9 mouse cellular contexts compared by ENCODE assay signal in genomic region chr1:180904815-180905080, GRCm38 (mm10). TPM values are rescaled to one million over a fixed set of nuclear protein-coding genes. Genes with fewer than 3 reads are reported as not detected.
A peak's percentile ranks its signal among the peaks of the same experiment; 100 is the strongest.
DNase-seq lines count a peak whose midpoint lies in the region; ATAC-seq and TF ChIP-seq lines count a peak whose summit lies in the region.
"Had no signal": no experiment of that assay in that cellular context is flagged by ENCODE, and none has a peak within 500 bp of the region (broad histone marks: within the 10 kb centered on the region; RNA-seq: fewer than 3 reads in every experiment).

No protein-coding gene starts in this region.

- 2% methylated on average over 5 of the region's 5 CpGs for WGBS in forebrain, embryonic 14.5 days
- 3% methylated on average over 5 of the region's 5 CpGs for WGBS in liver, postnatal 0 days (ENCODE audit: insufficient replicate concordance)

- no peaks in the 10 kb centered on the region for H3K9me3 ChIP-seq in forebrain, embryonic 14.5 days (replicated peaks; ENCODE audit: control insufficient read depth, low read length)
- no peaks in the 10 kb centered on the region for H3K9me3 ChIP-seq in liver, postnatal 0 days (ENCODE audit: low read length)

- intact Hi-C loops in gastrocnemius, adult 2 months (cut with DNase I) = loop anchor here (5.0 to 10.0 kb wide), 2 partner anchors 38 to 130 kb away; partner anchors contain the start of gene Tmem63a

- H3K79me2 ChIP-seq in C2C12 (ENCODE audit: control insufficient read depth, insufficient read depth) = peaks cover 32% of the 10 kb centered on the region

- no peak for DNase-seq in gastrocnemius, adult 2 months
- DNase-seq in gastrocnemius, postnatal 25 days = no peak
- DNase-seq in forebrain, embryonic 14.5 days (ENCODE audit: low spot score) = no peak
- DNase-seq in liver, postnatal 0 days = no peak
- no peak for DNase-seq in layer of hippocampus, adult 8-10 months (ENCODE audit: low spot score in 2 of 2)
- no peak for DNase-seq in ovary, postnatal 14 days (ENCODE audit: low spot score)
- no peak for DNase-seq in layer of hippocampus, postnatal 25 days (ENCODE audit: extremely low spot score in 1 of 2, low spot score in 1 of 2)

- peak overlapping the region; percentile 95 for H3K9ac ChIP-seq in forebrain, embryonic 14.5 days (ENCODE audit: low read length)
- peak overlapping the region; percentile 80 for H3K9ac ChIP-seq in liver, postnatal 0 days (replicated peaks)

- H3K4me1 ChIP-seq in forebrain, embryonic 14.5 days (ENCODE audit: control insufficient read depth, insufficient read depth, low read length) = peaks cover 9% of the 10 kb centered on the region
- H3K4me1 ChIP-seq in liver, postnatal 0 days (ENCODE audit: insufficient read depth) = peaks cover 24% of the 10 kb centered on the region

- ATAC-seq in forebrain, embryonic 14.5 days = no peak
- no peak for ATAC-seq in liver, postnatal 0 days

- peak overlapping the region; percentile 88 for H3K4me2 ChIP-seq in forebrain, embryonic 14.5 days (ENCODE audit: low read length)
- peak overlapping the region; percentile 84 for H3K4me2 ChIP-seq in liver, postnatal 0 days (ENCODE audit: low read depth, low read length)

- no peak for TF ChIP-seq EP300 in liver, postnatal 0 days (IDR thresholded peaks at IDR 0.05; ENCODE audit: low read depth)

- peaks cover 26% of the 10 kb centered on the region for H3K36me3 ChIP-seq in C2C12 (ENCODE audit: control insufficient read depth, insufficient read depth)
- H3K36me3 ChIP-seq in forebrain, embryonic 14.5 days (ENCODE audit: control insufficient read depth, insufficient read depth, low read length) = peaks cover 30% of the 10 kb centered on the region
- H3K36me3 ChIP-seq in liver, postnatal 0 days (replicated peaks; ENCODE audit: insufficient read depth, low read length) = peaks cover 27% of the 10 kb centered on the region

- peak overlapping the region; percentile 71 for H3ac ChIP-seq in C2C12 (ENCODE audit: control insufficient read depth, insufficient read length, low read depth)

- no peaks in the 10 kb centered on the region for H3K27me3 ChIP-seq in C2C12 (ENCODE audit: control insufficient read depth, insufficient read depth, insufficient read length)
- no peaks in the 10 kb centered on the region for H3K27me3 ChIP-seq in forebrain, embryonic 14.5 days (replicated peaks; ENCODE audit: control insufficient read depth, insufficient read depth, low read length)
- H3K27me3 ChIP-seq in liver, postnatal 0 days (ENCODE audit: insufficient read depth, low read length) = no peaks in the 10 kb centered on the region

- H3K4me3 ChIP-seq in gastrocnemius, adult 2 months = peak overlapping the region; percentile 97
- peak overlapping the region; percentile 79 for H3K4me3 ChIP-seq in C2C12 (ENCODE audit: insufficient read depth, poor library complexity, severe bottlenecking)
- H3K4me3 ChIP-seq in forebrain, embryonic 14.5 days (ENCODE audit: low read depth, low read length) = peak overlapping the region; percentile 86
- H3K4me3 ChIP-seq in liver, postnatal 0 days (ENCODE audit: low read depth, low read length) = peak overlapping the region; percentile 70

- peak overlapping the region; percentile 86 for H3K27ac ChIP-seq in gastrocnemius, adult 2 months
- 0 out of 2 replicates have a peak overlapping the region, but pooled peaks have one; percentile 77 for H3K27ac ChIP-seq in forebrain, embryonic 14.5 days (ENCODE audit: low read depth, low read length)
- peak overlapping the region; percentile 91 for H3K27ac ChIP-seq in liver, postnatal 0 days (ENCODE audit: low read depth)

- H3K79me3 ChIP-seq in C2C12 (ENCODE audit: low read depth) = peaks cover 25% of the 10 kb centered on the region

- no peak for TF ChIP-seq CTCF in gastrocnemius, adult 2 months (IDR thresholded peaks at IDR 0.05)
- no peak for TF ChIP-seq CTCF in C2C12 (IDR thresholded peaks at IDR 0.05; ENCODE audit: control insufficient read depth, insufficient read depth, insufficient read length)
- TF ChIP-seq CTCF in liver, postnatal 0 days (IDR thresholded peaks at IDR 0.05; ENCODE audit: low read depth) = no peak

TF ChIP-seq in C2C12, 6 proteins besides CTCF, POLR2A, EP300 and RAD21:
- no peak for TF ChIP-seq MAX (IDR thresholded peaks at IDR 0.05)
- TF ChIP-seq CEBPB (IDR thresholded peaks at IDR 0.05; ENCODE audit: low read depth) = no peak
- no peak for TF ChIP-seq FOSL1 (IDR thresholded peaks at IDR 0.05; ENCODE audit: insufficient read depth, low read length, poor library complexity, severe bottlenecking)
- TF ChIP-seq MYOG (IDR thresholded peaks at IDR 0.05; ENCODE audit: control insufficient read depth, extremely low read depth, insufficient read length) = no peak
TF ChIP-seq in C2C12: peak in this region for 0.

RNA-seq across cellular contexts. Expression of gene Pycr2, which starts 0.7 kb away (rescaled TPM):
- total RNA-seq in gastrocnemius, adult 2 months (2021) = 10 to 100 TPM; 10.3 to 11.7 TPM
- total RNA-seq in gastrocnemius, postnatal 25 days (2021) = 10 to 100 TPM; 12.4 to 14.1 TPM
- 114 TPM for polyA plus RNA-seq in C2C12 (2012; fragmentation: generic; extraction: Trizol)
- 83.2 and 94.0 TPM in 2 replicates for polyA plus RNA-seq in forebrain, embryonic 14.5 days (2014; fragmentation: Nextera tagmentation; extraction: Ambion mirVana)
- polyA plus RNA-seq in liver, postnatal 0 days (2015; fragmentation: Nextera tagmentation; extraction: Ambion mirVana) = 33.3 and 43.4 TPM in 2 replicates
- total RNA-seq in layer of hippocampus, adult 8-10 months (2022) = 10 to 100 TPM; 36.2 to 39.7 (median 39.3) TPM
- 10 to 100 TPM; 40.0 to 48.0 TPM for total RNA-seq in layer of hippocampus, postnatal 25 days (2021)

RNA-seq across cellular contexts. Expression of gene Lefty2, which starts 11.8 kb away (rescaled TPM):
- total RNA-seq in gastrocnemius, adult 2 months (2021) = not detected
- not detected for total RNA-seq in gastrocnemius, postnatal 25 days (2021)
- not detected for polyA plus RNA-seq in C2C12 (2012; fragmentation: generic; extraction: Trizol)
- 2.4 and 2.5 TPM in 2 replicates for polyA plus RNA-seq in forebrain, embryonic 14.5 days (2014; fragmentation: Nextera tagmentation; extraction: Ambion mirVana)
- polyA plus RNA-seq in liver, postnatal 0 days (2015; fragmentation: Nextera tagmentation; extraction: Ambion mirVana) = not detected in 2 replicates
- 1 to 10 TPM in 2 of 4 experiments, under 1 TPM in 2; 0.68 to 3.4 (median 1.7) TPM for total RNA-seq in layer of hippocampus, adult 8-10 months (2022)
- 1 to 10 TPM; 3.0 to 4.2 TPM for total RNA-seq in layer of hippocampus, postnatal 25 days (2021)
- total RNA-seq: hematopoietic stem cell, adult 5-6 weeks had no signal

RNA-seq across cellular contexts. Expression of gene Lefty1, which starts 30.1 kb away (rescaled TPM):
- under 1 TPM; 0.22 to 0.33 TPM for total RNA-seq in gastrocnemius, adult 2 months (2021)
- total RNA-seq in gastrocnemius, postnatal 25 days (2021) = under 1 TPM in 1 of 2 experiments, not detected in 1; 0.33 TPM
- polyA plus RNA-seq in C2C12 (2012; fragmentation: generic; extraction: Trizol) = 2.1 TPM
- polyA plus RNA-seq in forebrain, embryonic 14.5 days (2014; fragmentation: Nextera tagmentation; extraction: Ambion mirVana) = 0.15 and 0.56 TPM in 2 replicates
- 1.6 and 2.2 TPM in 2 replicates for polyA plus RNA-seq in liver, postnatal 0 days (2015; fragmentation: Nextera tagmentation; extraction: Ambion mirVana)
- total RNA-seq in layer of hippocampus, adult 8-10 months (2022) = 1 to 10 TPM; 6.6 to 8.4 (median 7.8) TPM
- total RNA-seq in layer of hippocampus, postnatal 25 days (2021) = 10 to 100 TPM; 11.2 to 12.4 TPM

RNA-seq across cellular contexts. Expression of gene Tmem63a, which starts 37.4 kb away (rescaled TPM):
- total RNA-seq in gastrocnemius, adult 2 months (2021) = 10 to 100 TPM; 13.9 to 14.5 TPM
- 10 to 100 TPM; 11.7 to 12.4 TPM for total RNA-seq in gastrocnemius, postnatal 25 days (2021)
- polyA plus RNA-seq in C2C12 (2012; fragmentation: generic; extraction: Trizol) = 38.5 TPM
- 1.1 and 1.3 TPM in 2 replicates for polyA plus RNA-seq in forebrain, embryonic 14.5 days (2014; fragmentation: Nextera tagmentation; extraction: Ambion mirVana)
- 6.3 and 7.4 TPM in 2 replicates for polyA plus RNA-seq in liver, postnatal 0 days (2015; fragmentation: Nextera tagmentation; extraction: Ambion mirVana)
- 10 to 100 TPM; 25.6 to 39.3 (median 29.1) TPM for total RNA-seq in layer of hippocampus, adult 8-10 months (2022)
- 10 to 100 TPM; 18.7 to 18.9 TPM for total RNA-seq in layer of hippocampus, postnatal 25 days (2021)

RNA-seq across cellular contexts. Expression of gene Sde2, which starts 53.8 kb away (rescaled TPM):
- total RNA-seq in gastrocnemius, adult 2 months (2021) = 1 to 10 TPM; 7.4 to 7.8 TPM
- 1 to 10 TPM; 7.5 TPM for total RNA-seq in gastrocnemius, postnatal 25 days (2021)
- polyA plus RNA-seq in C2C12 (2012; fragmentation: generic; extraction: Trizol) = 17.7 TPM
- polyA plus RNA-seq in forebrain, embryonic 14.5 days (2014; fragmentation: Nextera tagmentation; extraction: Ambion mirVana) = 22.7 and 25.5 TPM in 2 replicates
- polyA plus RNA-seq in liver, postnatal 0 days (2015; fragmentation: Nextera tagmentation; extraction: Ambion mirVana) = 11.5 and 11.8 TPM in 2 replicates
- 10 to 100 TPM; 22.3 to 24.9 (median 22.6) TPM for total RNA-seq in layer of hippocampus, adult 8-10 months (2022)
- total RNA-seq in layer of hippocampus, postnatal 25 days (2021) = 10 to 100 TPM; 20.6 to 23.4 TPM

Comparison
In these comparisons a context has a peak if more than half of its experiments do, and no peak if none do; other contexts are left out.
1. RNA of gene Lefty1, which starts 30.1 kb away (total RNA-seq): 11.2 to 12.4 TPM in layer of hippocampus, postnatal 25 days and 6.6 to 8.4 TPM in layer of hippocampus, adult 8-10 months; 0.33 TPM in gastrocnemius, postnatal 25 days and 0.22 to 0.33 TPM in gastrocnemius, adult 2 months; every median in the first group is over 4 times any median in the second.
2. Peak in every context shown above with its lines, with median percentiles within 50 percentile points of each other: H3K27ac ChIP-seq and H3K4me3 ChIP-seq.